ENCODE assay signal across 10 mouse cellular contexts in genomic region chr4:129573430-129573829, GRCm38 (mm10). TPM values are rescaled to one million over a fixed set of nuclear protein-coding genes. Genes with fewer than 3 reads are reported as not detected.
DNase-seq lines count a peak whose midpoint lies in the region; ATAC-seq lines count a peak whose summit lies in the region.
"Had no signal": no experiment of that assay in that cellular context is flagged by ENCODE, and none has a peak within 500 bp of the region (broad histone marks: within the 10 kb centered on the region; RNA-seq: fewer than 3 reads in every experiment).

Lck (minus strand) TSS chr4:129573641.

- H3K27me3 ChIP-seq in hindbrain, embryonic 10.5 days (ENCODE audit: insufficient read depth, poor library complexity, severe bottlenecking), result peaks cover 5% of the 10 kb centered on the region; the same call in 1 of the 2 replicates
- no peaks in the 10 kb centered on the region; the same call in 1 of the 2 replicates for H3K27me3 ChIP-seq in hindbrain, embryonic 12.5 days
- H3K27me3 ChIP-seq: Patski had no signal

- ATAC-seq in hindbrain, embryonic 12.5 days (ENCODE audit: low FRiP score), result no peak
- no peak for ATAC-seq in megakaryocyte-erythroid progenitor cell, adult 5-6 weeks (replicated peaks; ENCODE audit: low FRiP score, low TSS enrichment, poor library complexity, severe bottlenecking)
- ATAC-seq: Patski had no signal

- DNase-seq in hindbrain, embryonic 10.5 days (ENCODE audit: low spot score), result no peak
- peak; percentile 90 for DNase-seq in CD4-positive helper T cell, adult 2 months (ENCODE audit: low read depth, low spot score)
- no peak for DNase-seq in ovary, postnatal 36 days (ENCODE audit: low spot score)
- no peak for DNase-seq in left cerebral cortex, postnatal 36 days (ENCODE audit: low spot score in 2 of 2)
- DNase-seq in retina, postnatal 1 day, result no peak
- DNase-seq: cerebellum, adult 8-10 months had no signal

- H3K27ac ChIP-seq in hindbrain, embryonic 10.5 days, result 0 out of 2 replicates have a peak within 1 kb of the TSS, but pooled peaks have one; percentile 12
- H3K27ac ChIP-seq in hindbrain, embryonic 12.5 days, result no peak within 1 kb of the TSS
- 0 out of 2 replicates have a peak within 1 kb of the TSS, but pooled peaks have one; percentile 8 for H3K27ac ChIP-seq in brown adipose tissue, adult 24 weeks (replicated peaks; ENCODE audit: low read depth, low read length)

- no peaks in the 10 kb centered on the region for H3K36me3 ChIP-seq in hindbrain, embryonic 10.5 days
- no peaks in the 10 kb centered on the region for H3K36me3 ChIP-seq in hindbrain, embryonic 12.5 days

- 91% methylated on average over 8 of the region's 8 CpGs for WGBS in hindbrain, embryonic 10.5 days
- WGBS in hindbrain, embryonic 12.5 days, result 93% methylated on average over 8 of the region's 8 CpGs

- peaks cover 17% of the 10 kb centered on the region for H3K4me1 ChIP-seq in hindbrain, embryonic 10.5 days (replicated peaks)
- H3K4me1 ChIP-seq in hindbrain, embryonic 12.5 days, result peaks cover 8% of the 10 kb centered on the region; the same call in 1 of the 2 replicates
- peaks cover 7% of the 10 kb centered on the region for H3K4me1 ChIP-seq in brown adipose tissue, adult 24 weeks (ENCODE audit: control insufficient read depth, insufficient read depth, insufficient read length, low read length)

- no peaks in the 10 kb centered on the region for H3K9me3 ChIP-seq in hindbrain, embryonic 10.5 days
- H3K9me3 ChIP-seq in hindbrain, embryonic 12.5 days (replicated peaks), result no peaks in the 10 kb centered on the region

- H3K9ac ChIP-seq in hindbrain, embryonic 12.5 days, result no peak within 1 kb of the TSS

- no peak within 1 kb of the TSS for H3K4me3 ChIP-seq in hindbrain, embryonic 10.5 days
- no peak within 1 kb of the TSS for H3K4me3 ChIP-seq in hindbrain, embryonic 12.5 days
- no peak within 1 kb of the TSS for H3K4me3 ChIP-seq in brown adipose tissue, adult 24 weeks (ENCODE audit: insufficient read depth, low read depth, low read length)

- intact Hi-C loops in left cerebral cortex, postnatal 36 days (cut with DNase I), result no loop called here

- no peak within 1 kb of the TSS for H3K4me2 ChIP-seq in hindbrain, embryonic 12.5 days (replicated peaks)

RNA-seq across cellular contexts. Expression of gene Lck, which starts in this region (rescaled TPM):
- polyA plus RNA-seq in hindbrain, embryonic 10.5 days (2016; fragmentation: Nextera tagmentation; extraction: Ambion mirVana), result 6.5 and 6.6 TPM in 2 replicates
- 6.4 and 7.1 TPM in 2 replicates for polyA plus RNA-seq in hindbrain, embryonic 12.5 days (2016; fragmentation: Nextera tagmentation; extraction: Ambion mirVana)
- not detected in 2 replicates for polyA plus RNA-seq in brown adipose tissue, adult 24 weeks (2012; ENCODE audit: insufficient read depth, insufficient read length, missing spikeins)
- total RNA-seq in megakaryocyte-erythroid progenitor cell, adult 5-6 weeks (2014; fragmentation: Nextera tagmentation), result 12.7 and 12.8 TPM in 2 replicates
- total RNA-seq in megakaryocyte-erythroid progenitor cell, adult 5-6 weeks (2017), result 3.7 and 11.6 TPM in 2 replicates
- 1 to 10 TPM; 2.1 to 2.6 TPM for total RNA-seq in left cerebral cortex, postnatal 36 days (2021)
